Mouse (Mus musculus): ENCODE measurements around the gene Cytip.

Cytip gene

DNA sequence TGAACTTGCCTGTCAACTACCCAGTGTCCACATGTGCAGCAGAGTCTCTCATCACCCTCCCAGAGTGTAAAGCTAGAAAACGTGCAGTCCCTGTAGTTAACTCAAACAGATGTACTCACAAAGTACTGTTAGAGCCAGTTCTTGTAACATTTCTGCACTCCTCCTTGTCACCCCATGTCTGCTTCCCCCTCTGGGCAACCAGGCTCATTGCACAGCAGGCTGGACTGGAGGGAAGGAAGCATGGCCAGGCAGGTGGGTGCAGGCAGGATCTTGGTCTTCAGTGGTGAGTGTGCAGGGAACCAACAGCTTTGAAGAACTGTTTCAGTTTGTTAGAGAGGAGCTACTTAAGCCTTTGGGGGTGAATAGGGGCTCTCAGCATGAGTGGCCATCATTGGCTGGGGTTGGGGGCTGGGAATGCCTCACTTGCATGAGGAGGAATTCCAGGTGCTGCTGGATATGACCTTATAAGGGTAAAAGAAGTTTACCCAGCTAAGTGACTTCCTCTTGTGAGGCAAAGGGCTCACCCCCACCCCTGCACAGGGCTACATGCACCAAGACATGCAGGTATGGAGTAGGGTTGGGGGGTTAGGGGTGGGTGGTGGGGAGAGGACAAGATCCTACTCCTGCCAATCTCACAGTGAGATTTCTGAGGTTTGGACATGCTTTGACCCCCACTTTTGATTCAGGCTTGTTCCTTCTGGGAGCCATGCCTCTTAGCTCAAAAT is 31.7 kb downstream of the Cytip start:
- no peak for DNase-seq (ENCODE audit: low read depth, low spot score)

DNA sequence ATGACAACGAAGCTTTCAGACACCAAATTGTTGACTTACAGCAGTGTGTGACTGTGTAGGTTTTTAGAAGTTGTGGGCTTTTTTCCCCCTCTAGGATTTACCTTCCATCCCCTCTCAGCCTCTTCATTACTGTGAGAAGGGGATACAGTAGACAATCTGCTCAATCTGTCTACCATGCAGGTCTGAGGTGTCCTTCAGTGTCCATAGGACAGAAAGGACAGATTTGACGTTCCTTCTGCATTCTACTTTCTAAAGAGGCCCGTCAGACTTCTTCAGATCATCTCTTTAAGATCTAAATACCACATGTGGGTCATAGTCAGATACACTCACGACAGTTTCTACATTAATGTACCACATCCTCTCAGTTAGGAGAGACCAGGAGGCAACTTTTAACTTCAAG is 33.5 kb downstream of the Cytip start:
- DNase-seq (ENCODE audit: low read depth, low spot score), result no peak

DNA sequence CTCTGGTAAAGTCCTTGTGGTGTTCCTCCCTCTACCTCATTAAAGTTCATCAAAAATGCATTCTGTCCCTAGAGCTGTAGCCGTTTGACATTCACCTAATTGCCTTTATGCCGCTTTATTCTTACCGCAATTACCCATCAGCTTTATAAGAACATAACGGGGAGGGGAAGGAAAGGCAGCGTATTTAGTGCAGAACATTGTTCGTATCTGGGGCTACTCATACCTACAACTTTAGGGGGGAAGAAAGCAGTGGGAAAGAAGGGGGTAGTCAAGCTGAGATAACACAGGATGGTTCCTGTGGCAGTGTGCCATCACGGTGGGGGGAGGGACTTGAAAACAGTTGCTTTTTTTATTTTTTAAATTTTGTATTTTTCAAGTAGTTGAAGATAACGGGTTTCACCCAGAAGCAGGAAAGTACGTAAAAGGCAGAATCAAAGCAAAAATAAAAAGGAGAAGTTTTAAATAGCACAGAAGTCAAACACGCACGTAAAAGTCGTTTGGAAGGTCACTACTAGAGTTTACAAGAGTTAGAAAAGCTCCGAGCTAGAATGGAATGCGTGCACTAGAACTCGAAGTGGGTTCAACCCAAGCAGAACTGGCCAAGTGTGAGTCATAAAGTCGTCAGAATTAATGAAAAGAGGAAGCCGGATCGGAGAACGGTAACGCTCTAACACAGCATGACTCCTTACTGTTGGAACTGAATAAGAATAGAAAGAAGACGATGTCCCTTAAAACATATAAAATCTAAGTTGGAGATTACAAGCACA is 34.6 kb downstream of the Cytip start:
- no peak for DNase-seq (ENCODE audit: low read depth, low spot score)

DNA sequence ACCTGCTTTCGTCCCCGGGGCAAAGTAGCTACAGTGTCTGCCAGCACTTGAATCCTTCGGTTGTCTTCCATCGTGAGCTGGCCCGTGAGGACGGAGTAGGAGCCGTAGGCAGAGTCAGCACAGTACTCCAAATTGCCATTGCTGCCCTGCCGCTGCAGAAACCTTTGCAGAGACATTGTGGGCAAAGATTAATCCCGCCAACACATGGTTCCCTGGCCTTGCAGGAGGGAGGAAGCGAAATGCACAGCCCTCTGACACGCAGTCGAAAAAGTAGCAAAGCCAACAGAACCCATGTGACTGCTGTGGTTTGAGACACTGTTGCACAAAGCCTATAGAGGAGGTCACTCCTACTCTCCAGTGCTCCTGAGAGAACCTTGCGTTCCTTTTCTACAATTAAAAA is 35.5 kb downstream of the Cytip start:
- DNase-seq (ENCODE audit: low read depth, low spot score), result no peak

DNA sequence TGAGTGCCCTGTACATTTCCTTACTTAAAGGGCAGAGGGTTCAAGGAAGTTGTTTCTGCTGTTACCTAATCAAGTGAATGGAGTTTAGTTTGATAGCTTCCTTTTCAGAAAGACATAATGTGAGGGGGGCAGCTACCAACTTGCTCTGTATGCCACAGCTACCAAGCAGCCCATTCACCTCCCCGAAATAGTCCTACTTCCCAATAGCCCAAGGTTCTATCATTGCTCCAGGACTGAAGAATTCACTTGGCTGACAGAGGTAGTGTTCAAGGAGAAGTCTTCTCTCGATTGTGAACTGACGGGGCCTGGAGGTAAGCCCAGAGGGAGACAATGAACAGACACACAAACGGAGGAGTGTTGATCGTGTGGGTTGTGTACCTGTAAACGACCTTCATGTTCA is 36.2 kb downstream of the Cytip start:
- no peak for DNase-seq (ENCODE audit: low read depth, low spot score)

DNA sequence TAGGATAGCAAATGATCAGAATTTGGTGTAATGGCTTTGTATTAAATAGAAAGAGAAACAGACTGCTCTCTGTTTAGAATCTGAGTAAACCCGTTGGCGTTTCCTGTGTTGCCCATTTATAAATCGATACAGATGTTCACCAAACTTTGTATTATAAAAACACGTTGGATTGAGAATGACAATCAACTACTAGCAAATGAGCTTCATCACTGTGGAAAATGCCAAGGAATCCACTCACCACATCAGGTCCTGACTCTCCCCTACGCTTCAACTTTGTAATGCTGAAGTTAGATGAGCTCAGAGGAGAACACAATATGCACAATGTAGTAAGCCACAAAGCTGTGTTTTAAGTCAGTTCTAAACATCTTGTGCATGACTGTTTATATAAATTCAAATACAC is 36.8 kb downstream of the Cytip start:
- DNase-seq (ENCODE audit: low read depth, low spot score), result no peak

DNA sequence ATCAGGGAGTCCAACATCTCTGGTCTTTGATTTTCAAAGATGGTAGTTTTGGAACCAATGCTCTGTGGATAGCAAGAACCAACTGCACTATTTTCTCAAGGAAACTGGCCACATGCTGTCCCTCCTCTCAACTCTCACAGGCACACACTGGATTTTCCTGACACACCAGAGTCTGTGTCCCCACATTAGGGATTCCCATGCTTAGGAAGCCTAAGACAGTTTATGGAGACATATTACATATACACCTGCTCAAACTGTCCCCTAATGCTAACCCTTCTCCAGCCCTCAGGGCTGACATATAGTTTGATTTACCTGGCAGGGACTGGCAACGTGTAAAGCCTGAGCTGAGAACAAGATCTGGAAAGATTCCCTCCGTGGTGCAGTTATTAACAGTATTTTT is 37.2 kb downstream of the Cytip start:
- no peak for DNase-seq (ENCODE audit: low read depth, low spot score)

DNA sequence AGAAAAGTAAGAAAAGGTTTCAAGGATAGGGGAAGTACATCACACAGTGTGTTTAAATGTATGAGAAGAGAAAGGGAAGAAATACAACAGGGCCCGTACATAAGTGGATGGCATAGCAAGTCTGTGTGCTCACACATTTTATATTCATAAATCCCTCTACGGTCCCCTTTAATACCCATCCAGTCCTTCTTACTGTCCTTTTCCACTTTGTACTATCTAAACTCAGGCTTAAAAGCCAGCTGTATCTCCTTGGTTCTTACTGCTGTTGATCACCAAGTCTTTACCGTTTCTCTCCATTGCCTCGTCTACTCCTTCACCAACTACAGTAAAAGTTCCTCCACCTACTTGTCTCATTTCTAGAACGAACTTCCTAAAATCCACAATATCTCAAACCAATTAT is 37.9 kb downstream of the Cytip start:
- no peak for DNase-seq (ENCODE audit: low read depth, low spot score)

DNA sequence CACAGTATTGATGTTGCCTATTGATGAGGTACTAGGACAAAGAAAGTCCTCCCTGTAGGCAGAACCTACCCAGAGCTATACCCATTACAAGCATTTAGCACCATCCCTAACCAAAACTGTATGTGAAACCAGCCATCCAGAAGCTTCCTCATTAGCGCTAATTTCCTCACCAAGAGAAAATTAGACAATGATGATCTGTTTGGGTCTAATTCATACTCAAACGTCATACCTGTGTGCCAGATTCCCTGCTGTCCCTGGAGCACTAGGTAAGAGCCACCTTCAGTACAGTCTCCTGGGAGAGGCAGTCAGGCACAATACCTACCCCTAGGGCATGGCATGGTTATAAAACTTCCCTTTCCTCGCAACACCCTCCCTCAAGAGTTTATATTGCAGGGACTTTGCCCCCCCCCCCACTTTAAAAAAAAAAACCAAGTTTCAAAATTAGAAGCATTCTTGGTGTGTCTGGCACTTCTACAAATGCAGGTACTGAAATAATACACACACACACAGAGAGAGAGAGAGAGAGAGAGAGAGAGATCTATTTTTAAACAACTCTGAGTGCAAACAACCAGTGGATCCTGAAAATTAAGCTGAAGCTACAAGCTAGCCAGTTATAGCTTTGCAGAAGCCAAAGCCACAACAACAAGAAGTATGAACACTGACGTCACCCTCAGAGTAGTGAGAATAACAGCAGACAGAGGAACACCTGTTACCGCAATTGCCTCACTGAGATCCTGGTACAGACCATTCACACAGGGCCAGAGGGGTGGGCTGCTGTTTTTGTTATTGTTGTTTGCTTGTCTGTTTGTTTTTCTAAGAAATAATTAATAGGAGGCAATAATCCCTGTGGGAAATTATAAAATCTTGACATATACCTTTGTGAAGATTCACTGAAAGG is 38.6 kb downstream of the Cytip start:
- no peak for DNase-seq (ENCODE audit: low read depth, low spot score)

DNA sequence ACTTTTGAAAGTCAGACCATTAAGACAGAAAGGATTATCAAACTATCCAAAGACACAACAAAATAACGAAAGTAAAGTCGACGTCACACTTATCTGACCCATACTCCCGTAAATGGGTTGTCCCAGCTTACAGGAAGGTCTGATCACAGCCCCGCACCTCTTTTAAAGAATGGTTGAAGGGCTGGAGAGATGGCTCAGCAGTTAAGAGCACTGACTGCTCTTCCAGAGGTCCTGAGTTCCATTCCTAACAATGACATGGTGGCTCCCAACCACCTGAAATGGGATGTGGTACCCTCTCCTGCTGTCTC is 39.3 kb downstream of the Cytip start:
- no peak for DNase-seq (ENCODE audit: low read depth, low spot score)

DNA sequence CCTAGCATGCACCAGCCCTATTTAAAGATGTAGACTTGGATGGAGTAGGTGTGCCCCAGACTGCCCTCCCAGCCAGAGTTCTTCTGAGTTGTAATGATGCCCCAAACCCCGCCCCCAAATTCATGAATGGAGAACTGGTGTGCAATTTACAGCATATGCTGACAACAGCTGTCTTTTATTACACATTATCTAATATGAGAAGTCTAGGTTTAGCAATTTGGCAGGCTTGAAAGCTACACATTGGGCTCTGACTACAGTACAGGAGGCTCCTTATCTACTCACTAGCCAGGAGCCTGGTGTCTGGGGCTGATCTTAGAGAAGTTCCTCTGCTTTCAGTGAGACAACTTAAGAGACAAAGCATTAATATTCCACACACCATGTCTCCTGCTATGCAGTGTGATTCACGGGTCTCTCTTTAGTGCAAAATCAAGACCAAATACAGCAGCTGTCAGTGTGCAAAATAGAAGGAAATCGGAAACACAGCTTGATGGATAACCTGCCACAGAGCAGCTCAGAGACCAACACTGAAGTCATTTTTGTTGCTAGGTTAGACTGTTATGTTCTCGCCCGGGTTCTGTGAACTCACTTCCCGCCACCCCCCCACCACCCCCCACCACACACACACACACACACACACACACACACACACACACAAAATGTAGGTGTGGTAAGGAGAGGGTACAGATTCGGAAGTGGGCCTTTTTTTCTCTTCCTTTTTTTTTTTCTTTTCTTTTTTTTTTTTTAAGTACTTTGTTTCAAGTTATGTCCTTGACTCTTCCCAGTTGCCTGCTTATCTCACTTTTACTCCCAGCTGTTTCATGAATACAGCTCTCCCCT is 39.8 kb downstream of the Cytip start:
- no peak for DNase-seq (ENCODE audit: low read depth, low spot score)

DNA sequence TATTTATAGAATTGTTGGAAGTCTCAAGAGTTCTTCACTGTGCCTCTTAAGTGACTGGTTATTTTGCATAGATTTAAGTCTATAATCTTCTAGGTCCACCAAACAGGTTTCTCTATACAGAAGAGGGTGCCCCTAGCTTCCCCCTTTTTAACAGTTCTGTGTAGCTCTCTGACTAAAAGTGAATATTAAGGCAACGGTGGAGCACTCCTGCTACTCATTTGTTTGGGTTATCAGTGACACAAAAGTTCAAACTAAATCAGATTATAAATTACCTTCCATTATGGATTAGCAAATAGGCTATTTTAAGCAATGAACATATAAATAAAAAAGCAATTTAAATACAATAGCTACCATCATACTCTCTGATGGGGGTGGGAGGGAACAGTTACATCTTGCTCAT is 40.8 kb downstream of the Cytip start:
- no peak for DNase-seq (ENCODE audit: low read depth, low spot score)

DNA sequence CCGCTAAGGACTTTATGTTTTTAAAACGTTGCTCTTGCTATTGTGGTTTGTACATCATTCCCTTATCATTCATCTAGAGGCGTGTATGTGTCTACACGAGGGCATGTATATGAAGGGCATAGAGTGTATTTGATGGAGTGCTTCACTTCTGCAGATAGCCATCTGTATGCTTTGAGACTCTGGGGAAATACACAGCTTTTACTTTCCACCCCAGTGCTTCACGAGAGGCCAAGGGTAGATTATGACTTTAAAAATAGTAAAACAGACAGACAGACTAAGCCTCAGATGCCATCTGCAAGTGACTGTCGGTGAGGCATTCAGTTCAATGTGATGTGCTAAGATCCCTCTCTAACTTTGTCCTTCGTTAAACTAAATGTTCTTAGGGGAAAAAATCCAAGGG is 41.6 kb downstream of the Cytip start:
- no peak for DNase-seq (ENCODE audit: low read depth, low spot score)

DNA sequence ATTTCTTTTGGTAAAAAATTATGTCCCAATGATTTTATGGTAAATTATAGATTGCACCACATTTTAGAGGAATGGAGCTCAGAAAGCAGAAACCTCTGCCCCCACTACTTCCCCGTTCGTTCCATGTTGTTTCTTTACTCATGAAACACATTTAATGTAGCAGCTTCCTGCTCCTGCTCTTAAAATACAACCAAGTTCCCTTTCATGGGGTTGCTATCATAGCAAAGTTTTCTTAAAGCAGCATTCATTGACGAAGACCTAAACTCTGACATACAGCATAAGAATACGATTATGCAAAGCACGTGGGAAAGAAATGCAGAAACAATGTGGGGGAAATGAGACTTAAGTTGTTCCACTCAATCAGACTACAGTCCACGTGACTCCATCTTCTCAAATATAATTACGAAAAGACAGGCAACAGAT is 45.3 kb downstream of the Cytip start:
- DNase-seq (ENCODE audit: low read depth, low spot score), result no peak

DNA sequence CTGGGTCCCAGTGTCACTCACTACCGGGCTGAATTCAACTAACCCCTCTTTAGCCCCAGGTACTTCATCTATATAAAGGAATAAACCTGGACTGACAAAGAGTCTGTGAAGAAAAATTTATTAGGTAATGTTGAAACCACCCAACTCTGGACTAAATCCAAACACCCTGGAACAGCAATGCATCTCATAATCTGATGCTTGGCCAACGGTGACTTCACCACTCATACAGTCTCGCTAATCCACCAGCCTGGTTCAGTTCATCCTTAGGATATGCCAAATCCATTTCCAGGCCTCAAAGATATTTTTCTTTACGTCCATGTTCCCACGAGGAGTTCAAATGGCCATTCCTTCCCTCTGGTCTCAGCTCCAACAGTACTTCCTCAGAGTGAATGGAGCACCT is 48.8 kb downstream of the Cytip start:
- DNase-seq (ENCODE audit: low read depth, low spot score), result no peak

DNA sequence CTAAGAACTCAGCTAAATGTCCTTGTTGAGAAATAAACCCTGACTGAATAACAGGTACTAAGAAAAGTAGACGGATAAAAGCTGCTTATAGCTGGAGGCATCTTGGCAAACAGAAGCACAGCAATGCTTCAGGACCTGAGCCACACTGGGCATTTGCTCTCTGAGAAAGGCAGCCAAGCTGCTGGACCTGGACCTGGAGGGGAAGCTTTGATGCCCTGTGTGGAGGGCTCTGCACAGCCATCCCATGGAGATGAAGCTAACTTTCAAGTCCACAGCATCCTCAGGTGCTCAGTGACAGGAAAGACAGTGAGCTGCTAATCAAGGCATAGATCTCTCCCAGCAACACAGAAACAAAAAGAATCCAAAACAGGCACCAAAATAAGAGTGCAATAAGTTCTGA is 54.8 kb downstream of the Cytip start:
- DNase-seq (ENCODE audit: low read depth, low spot score), result no peak

DNA sequence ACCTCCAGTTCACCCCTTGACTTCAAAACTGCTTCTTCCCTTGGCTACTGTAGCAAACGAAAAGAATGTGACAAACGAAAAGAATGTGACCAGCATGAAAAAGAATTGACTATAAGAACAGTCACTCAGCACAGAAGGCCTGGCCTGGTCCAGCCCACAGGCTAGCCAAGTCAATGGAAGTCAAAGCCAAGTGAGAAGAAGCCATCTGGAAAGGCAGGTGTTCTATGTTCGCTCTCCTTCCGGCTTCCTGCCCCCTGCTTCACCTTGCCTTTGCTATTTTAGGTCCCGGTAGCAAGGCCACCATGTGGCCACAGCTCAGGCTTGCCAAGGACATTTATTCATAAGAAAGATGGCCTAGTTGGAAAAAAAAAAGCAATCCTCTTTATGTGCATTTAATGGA is 56.7 kb downstream of the Cytip start:
- no peak for DNase-seq (ENCODE audit: low read depth, low spot score)

DNA sequence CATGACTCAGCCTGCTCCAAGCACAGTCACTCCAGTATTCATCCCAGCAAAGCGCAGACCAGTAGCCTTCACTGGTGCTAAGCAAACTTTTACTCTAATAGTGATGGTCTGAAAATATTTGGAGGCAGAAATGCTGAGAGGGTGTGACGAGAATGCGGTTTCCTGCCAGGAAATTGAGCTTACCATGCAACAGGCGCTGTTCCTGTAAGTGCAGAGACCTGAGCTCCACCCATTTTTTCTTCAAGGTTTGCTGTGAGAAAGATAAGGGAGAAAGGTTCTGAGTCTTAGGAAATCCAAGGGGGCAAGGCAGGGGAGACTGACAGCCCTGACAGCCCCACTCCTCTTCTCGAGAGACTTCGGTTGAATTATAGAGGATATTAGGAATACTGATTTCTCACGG is 57.7 kb downstream of the Cytip start:
- DNase-seq (ENCODE audit: low read depth, low spot score), result no peak

DNA sequence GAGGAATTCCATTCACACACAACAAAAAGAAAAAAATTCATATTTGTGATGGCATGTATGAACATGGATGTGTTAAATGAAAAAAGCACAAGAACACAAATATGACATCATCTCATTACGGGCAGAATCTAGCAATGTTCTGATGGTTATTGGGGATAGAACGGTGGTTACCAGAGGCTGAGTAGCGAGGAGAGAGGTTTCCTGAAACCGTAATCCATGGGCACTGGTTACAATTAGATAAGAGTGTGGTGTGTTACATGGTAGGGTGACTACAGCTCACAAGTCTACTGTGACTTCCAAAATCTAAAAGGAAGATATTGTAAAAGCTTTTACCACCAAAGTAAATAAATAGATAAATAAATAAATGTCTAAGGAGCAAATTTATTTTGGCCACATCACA is 58.8 kb downstream of the Cytip start:
- DNase-seq (ENCODE audit: low read depth, low spot score), result no peak

DNA sequence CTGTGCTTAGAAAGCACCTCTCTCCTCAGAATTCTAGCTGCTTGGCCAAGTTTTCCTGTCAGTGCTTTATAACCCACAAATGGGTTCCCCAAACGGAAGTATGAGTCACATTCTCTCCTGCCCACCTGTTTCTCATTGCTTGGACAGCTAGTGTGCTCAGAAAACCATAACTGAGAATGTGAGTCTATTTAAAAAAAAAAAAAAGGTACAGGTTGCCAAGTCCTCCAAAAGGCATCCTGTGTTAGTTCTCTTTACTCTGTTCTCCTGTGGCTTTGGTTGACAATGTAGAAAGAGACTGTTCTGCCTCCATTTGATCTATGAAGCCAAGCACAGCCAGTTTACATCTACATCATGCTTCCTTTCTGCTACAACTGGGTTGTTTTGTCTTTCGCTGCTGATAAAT is 60.3 kb downstream of the Cytip start:
- DNase-seq (ENCODE audit: low read depth, low spot score), result peak; percentile 53

DNA sequence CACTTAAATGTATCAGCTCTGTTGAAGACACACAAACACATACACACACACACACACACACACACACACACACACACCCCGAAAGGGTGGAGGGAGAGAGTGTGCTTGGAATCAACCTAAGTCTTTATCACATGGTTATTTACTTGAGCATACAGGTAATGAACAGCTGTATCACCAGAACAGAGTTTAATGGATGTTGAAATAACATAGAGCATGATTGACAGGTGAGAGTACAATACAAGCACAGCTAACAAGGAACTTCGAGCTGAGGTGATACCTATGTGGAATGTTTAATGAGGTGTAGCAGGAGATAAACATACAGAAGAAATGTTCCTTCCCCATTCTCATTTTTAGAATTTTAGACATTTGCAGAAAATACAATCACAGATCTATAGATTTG is 62.7 kb downstream of the Cytip start:
- DNase-seq (ENCODE audit: low read depth, low spot score), result no peak

DNA sequence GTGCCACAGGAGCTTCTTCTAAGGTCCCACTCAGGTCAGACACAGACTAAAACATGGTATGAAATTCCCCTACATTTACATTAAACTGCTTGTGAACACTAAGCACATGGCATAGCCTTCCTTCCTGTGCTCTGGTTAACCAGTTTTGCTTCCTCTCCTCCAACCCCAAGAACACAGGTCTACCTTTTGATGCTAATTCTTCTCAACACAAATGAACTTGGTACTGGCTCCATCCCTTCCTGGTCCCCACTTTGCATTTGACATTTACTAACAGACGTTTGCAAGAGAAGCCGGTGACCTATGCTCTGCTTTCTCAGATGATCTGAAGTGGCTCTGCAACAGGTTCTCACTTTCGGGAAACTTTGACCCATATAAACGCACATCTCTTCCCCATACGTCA is 65.4 kb downstream of the Cytip start:
- DNase-seq (ENCODE audit: low read depth, low spot score), result no peak
